Mouse (Mus musculus): ENCODE data around the gene Wdr74. TPM values are rescaled to one million over a fixed set of nuclear protein-coding genes. Genes with fewer than 3 reads are reported as not detected.
A peak's percentile ranks its signal among the peaks of the same experiment; 100 is the strongest.
"Not testable (repeated sequence)": the region's sequence is repeated elsewhere in the genome, so short reads cannot be mapped to it uniquely, and the experiment has no call there.

The Wdr74 gene
- polyA plus RNA-seq, 1 experiment from 2014 or later, result 98.7 TPM

DNA sequence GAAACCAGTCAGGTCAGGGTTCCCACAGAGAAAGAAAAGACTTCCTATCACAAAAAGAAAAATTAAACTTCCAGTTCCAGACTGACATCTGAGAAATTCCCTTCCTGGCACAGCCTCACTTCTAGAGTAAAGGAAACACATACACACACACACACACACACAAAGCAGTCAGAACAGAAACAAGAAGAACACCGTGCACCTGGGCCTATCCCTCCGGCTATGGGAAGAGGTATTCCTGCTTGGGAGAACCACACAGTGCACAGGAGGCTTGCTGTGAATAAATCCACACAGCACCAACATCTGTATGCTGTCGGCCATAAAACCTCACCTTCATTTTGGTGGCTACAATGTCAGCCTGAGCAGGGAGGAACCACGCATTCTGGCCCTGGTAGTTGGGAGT is 24.1 kb upstream of the Wdr74 start:
- H3K4me1 ChIP-seq, result peaks cover 38% of the 10 kb centered on the region
- 53% methylated on average over 4 of the region's 4 CpGs for WGBS
- no peaks in the 10 kb centered on the region for H3K9me3 ChIP-seq
- peak overlapping the region; percentile 87 for H3K4me3 ChIP-seq
- H3K4me2 ChIP-seq (replicated peaks), result peak overlapping the region; percentile 76
- H3K9ac ChIP-seq, result peak overlapping the region; percentile 85
- H3K27me3 ChIP-seq, result no peaks in the 10 kb centered on the region
- no peak for ATAC-seq (ENCODE audit: low FRiP score, low read depth)
- H3K36me3 ChIP-seq, result peaks cover 52% of the 10 kb centered on the region
- peak overlapping the region; percentile 48; the same call in 1 of the 2 replicates for H3K27ac ChIP-seq

DNA sequence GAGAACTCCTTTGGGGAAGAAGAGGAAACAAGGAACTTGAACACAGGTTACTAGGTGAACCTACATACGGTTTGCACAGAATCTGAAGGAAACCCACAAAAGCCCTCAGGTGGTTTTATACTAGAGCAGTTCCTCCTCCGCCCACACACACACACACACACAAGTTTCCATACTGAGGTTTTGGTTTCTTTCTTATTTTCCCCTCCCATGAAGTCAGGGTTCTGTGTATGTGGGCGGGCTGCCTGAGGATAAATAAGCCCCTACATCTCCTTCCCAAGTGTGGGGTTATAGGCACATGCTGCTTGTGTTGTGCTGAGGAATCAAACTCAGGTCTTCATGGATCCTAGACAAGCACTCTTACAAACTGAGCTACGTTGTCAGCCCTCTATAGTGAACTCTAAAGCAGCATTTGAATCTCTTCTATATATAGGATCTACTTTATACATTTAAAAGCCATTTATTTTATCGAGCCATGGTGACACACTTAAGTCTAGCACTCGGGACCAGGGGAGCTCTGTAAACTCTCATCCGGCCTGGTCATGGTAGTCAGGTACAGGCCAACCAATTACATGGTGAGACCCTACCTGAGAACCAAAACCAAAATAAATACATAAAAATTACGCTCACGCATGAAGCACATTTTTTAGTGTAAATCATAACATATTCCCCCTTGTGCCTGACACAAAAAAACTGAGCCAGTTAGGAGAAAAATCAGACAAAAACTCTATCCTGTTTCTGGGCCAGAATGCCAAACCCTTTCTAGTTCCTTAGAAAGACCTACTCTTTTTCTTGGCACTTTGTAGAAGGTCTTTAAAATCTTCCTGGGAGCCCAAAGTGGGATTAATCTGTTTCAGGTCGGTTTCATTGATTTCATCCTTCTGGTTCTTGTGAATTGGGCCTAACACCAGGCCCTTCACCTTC is 23.4 kb upstream of the Wdr74 start:
- Histone ChIP-seq H3K4me2 (replicated peaks) (peak overlapping the region; percentile 76), H3K27me3 (no peaks in the 10 kb centered on the region), H3K36me3 (peaks cover 46% of the 10 kb centered on the region), H3K9me3 (no peaks in the 10 kb centered on the region), H3K4me1 (peaks cover 38% of the 10 kb centered on the region), H3K27ac (peak overlapping the region; percentile 91), H3K9ac (peak overlapping the region; percentile 85), H3K4me3 (peak overlapping the region; percentile 87)
- ATAC-seq (ENCODE audit: low FRiP score, low read depth), result no peak
- WGBS, result 51% methylated on average over 10 of the region's 10 CpGs

DNA sequence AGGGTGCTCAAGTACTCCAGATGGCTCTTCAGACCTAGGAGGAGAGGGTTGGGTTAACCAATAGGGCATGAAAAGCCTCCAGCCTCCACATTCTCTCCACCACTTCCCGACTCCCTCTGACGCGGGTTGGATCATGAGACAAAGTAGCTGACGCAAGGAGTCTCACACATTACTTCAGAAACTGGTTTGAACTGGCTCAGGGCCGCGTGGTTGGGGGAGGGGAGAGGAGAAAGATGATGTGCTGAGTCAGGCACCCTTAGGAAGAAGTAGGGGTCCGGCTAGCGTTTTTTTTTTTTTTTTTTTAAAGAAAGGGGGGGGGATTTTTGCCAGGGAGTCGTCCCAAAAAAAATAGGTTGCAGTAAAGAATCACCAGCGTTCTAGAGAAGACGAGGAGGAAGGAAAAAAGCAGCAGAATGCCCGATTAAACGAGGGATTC is 22.7 kb upstream of the Wdr74 start:
- Histone ChIP-seq H3K9me3 (no peaks in the 10 kb centered on the region), H3K4me3 (peak overlapping the region; percentile 87), H3K4me1 (peaks cover 38% of the 10 kb centered on the region), H3K27me3 (no peaks in the 10 kb centered on the region), H3K27ac (peak overlapping the region; percentile 91), H3K4me2 (replicated peaks) (peak overlapping the region; percentile 76), H3K9ac (peak overlapping the region; percentile 85), H3K36me3 (peaks cover 40% of the 10 kb centered on the region)
- WGBS, result under 1% methylated on average over 13 of the region's 13 CpGs
- peak; percentile 83 for ATAC-seq (ENCODE audit: low FRiP score, low read depth)

DNA sequence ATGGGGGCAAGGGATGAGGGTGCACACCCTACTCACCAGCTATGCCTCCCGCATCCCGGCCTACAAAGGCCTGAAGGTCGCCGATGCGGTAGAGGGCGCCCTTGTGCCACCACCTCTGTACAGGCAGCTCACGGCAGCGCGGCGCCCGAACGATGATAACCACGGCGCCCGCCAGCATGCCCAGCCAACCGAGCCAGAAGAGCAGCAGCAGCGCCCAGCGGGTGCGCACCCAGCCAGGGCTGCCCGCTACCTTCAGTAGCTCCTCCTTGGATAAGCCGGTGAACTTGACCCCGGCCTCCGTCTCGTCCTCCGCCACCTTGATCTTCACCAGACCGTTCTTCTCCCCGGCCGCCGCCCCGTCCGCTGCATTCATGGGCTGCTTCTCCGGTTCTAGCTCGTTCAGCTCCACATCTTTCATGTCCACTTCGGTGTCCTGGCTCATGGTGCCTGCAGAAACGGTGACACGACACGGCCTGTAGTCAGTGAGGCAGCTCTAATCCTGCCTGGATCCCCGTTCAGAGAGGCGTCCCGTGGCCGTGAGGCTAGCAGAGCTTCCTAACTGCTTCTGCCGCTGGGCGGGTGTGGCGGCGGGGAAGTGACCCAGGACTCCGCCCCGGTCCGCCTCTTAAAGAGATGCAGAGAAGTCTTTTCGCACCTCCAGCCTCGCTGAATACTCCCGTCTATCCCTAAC is 22.2 kb upstream of the Wdr74 start:
- Histone ChIP-seq H3K9ac (peak overlapping the region; percentile 85), H3K27ac (peak overlapping the region; percentile 91), H3K4me3 (peak overlapping the region; percentile 87), H3K4me2 (replicated peaks) (peak overlapping the region; percentile 76), H3K27me3 (no peaks in the 10 kb centered on the region), H3K9me3 (no peaks in the 10 kb centered on the region), H3K36me3 (peaks cover 34% of the 10 kb centered on the region), H3K4me1 (peaks cover 38% of the 10 kb centered on the region)
- WGBS, result under 1% methylated on average over 51 of the region's 51 CpGs
- ATAC-seq (ENCODE audit: low FRiP score, low read depth), result peak; percentile 94

DNA sequence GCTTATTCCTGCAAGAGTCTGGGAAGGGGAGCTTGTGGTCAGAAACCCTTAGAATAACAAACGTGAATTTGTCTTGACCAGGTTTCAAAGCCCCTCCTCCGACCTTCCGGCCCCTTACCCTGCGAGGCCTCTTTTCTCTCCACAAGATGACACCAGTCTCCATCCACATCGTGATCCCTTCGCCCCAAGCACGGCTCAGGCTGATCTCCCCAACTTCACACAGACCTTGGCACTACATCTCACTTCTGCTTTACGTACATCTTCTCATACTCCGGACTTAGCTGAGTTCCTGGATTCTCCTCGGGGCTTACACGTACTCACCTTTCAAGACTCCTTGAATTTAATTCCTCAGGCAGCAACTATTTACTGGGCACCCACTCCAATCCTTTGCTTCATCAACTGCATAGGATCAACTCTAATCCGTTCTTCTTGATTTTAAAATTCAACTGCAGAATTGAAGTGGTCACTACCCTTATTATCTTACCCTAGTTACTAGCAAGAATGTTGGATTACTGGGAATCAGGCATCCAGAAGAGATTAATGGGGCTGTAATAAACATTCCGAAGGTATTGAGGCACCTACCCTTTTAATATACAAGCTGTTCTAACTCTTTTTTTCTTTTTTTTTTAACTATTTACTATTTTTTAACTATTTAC is 21.5 kb upstream of the Wdr74 start:
- peak overlapping the region; percentile 87 for H3K4me3 ChIP-seq
- H3K27ac ChIP-seq, result peak overlapping the region; percentile 91
- peaks cover 28% of the 10 kb centered on the region for H3K36me3 ChIP-seq
- no peaks in the 10 kb centered on the region for H3K27me3 ChIP-seq
- 6% methylated on average over 13 of the region's 13 CpGs for WGBS
- H3K4me2 ChIP-seq (replicated peaks), result peak overlapping the region; percentile 76
- H3K9ac ChIP-seq, result peak overlapping the region; percentile 85
- peaks cover 38% of the 10 kb centered on the region for H3K4me1 ChIP-seq
- H3K9me3 ChIP-seq, result no peaks in the 10 kb centered on the region
- ATAC-seq (ENCODE audit: low FRiP score, low read depth), result 0 out of 2 replicates have a peak, but pooled peaks have one; percentile 9

DNA sequence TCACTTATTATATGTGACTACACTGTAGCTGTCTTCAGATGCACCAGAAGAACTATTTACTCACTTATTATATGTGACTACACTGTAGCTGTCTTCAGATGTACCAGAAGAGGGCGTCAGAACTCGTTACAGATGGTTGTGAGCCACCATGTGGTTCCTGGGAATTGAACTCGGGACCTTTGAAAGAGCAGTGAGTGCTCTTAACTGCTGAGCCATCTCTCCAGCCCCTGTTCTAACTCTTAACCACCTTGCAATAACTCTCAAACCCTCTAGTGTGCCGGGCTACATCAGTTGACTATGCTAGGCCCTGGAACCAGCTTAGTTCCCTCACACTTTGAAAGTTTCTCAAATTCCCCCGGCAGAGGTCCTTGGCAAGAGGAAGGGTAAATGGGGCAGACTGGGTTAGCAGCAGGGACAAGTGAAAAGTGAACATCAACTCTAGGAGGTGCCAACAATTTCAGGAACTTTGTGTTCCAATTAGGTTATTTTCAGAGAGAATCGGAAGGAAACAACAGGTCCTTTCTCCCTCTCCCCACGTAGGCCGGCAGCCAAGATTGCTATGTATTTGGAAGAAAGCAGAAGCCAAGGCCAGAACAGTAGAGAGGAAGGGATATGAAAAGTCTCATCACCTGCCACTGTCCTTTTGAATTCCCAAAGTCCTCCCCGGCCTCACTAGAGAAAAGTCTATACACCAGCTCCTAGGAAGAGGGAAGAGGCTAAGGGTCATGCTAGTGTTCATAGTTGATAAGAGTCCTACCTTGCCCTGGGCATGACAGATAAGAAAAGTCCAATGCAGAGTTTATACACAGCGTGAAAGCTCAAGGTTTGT is 20.8 kb upstream of the Wdr74 start:
- ATAC-seq (ENCODE audit: low FRiP score, low read depth), result no peak
- Histone ChIP-seq H3K9ac (no peak overlapping the region), H3K4me3 (no peak overlapping the region), H3K9me3 (no peaks in the 10 kb centered on the region), H3K27me3 (no peaks in the 10 kb centered on the region), H3K27ac (0 out of 2 replicates have a peak overlapping the region, but pooled peaks have one; percentile 55), H3K4me1 (peaks cover 36% of the 10 kb centered on the region), H3K4me2 (replicated peaks) (peak overlapping the region; percentile 9; the same call in 1 of the 2 replicates), H3K36me3 (peaks cover 20% of the 10 kb centered on the region)
- WGBS, result 76% methylated on average over 10 of the region's 10 CpGs

DNA sequence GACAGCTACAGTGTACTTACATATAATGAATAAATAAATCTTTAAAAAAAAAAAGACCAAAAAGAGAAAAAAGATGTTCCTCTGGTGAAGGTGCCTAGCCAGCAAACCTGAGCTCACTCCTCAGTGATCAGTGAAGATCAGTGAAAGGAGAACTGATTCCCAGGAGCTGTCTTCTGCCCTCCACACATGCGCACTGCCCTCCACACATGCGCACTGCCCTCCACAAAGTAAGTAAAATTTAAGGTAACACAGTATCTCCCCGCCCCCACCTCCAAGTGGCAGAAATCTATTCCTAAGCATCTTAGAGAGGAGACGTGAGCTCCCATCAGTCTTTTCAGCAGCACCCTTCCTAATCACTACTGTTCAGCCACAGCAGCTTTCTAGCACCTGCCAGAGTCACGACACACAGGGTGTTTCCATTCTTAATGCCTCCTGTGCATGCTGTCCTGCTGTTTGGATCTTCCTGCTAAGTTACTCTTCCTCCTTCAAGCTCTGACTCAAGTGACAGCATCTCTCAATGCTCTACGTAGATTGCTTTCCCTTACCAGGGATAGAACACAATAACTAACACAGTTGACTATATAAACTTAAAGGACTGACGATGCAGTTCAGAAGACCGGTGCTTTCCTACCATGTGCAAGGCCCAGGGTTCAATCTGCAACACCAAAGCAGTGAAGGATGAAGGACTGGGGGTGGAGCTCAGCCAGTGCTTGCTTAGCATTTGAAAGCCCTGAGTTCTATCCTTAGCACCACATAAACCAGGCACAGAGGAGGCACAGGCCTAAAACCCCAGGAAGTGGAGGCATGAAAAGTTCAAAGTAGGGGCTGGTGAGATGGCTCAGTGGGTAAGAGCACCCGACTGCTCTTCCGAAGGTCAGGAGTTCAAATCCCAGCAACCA is 19.5 kb upstream of the Wdr74 start:
- Histone ChIP-seq H3K4me1 (peaks cover 26% of the 10 kb centered on the region), H3K9ac (no peak overlapping the region), H3K4me3 (no peak overlapping the region), H3K9me3 (no peaks in the 10 kb centered on the region), H3K27ac (no peak overlapping the region), H3K27me3 (no peaks in the 10 kb centered on the region), H3K36me3 (peaks cover 8% of the 10 kb centered on the region; the same call in 1 of the 2 replicates), H3K4me2 (replicated peaks) (no peak overlapping the region)
- 68% methylated on average over 10 of the region's 10 CpGs for WGBS
- no peak for ATAC-seq (ENCODE audit: low FRiP score, low read depth)

DNA sequence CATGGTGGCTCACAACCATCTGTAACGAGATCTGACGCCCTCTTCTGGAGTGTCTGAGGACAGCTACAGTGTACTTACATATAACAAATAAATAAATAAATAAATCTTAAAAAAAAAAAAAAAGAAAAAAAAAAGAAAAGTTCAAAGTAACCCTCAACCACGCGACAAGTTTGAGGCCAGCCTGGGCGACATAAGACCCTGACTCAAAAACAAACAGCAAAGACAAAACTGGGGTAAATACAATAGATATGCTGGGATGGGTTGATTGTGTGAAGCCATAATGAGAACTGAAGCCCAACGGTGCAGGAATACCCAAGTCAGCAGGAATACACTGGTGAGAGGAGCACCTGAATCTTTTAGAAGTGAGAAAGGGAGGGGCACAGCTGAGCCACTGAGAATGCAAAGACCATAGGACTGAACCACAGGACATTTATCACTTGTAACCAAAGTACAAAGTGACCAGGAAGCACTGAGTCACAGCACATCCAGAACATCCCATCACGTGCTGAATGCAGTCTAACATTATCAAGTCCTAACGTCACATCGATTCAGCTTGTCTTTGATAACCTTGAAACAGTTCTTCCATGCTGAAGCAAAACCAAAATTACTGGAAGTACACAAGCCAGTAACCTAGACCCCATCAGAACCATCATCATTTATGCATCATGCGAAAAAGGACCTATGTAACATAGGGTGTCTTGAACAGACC is 18.7 kb upstream of the Wdr74 start:
- no peaks in the 10 kb centered on the region; the same call in 1 of the 2 replicates for H3K36me3 ChIP-seq
- H3K4me3 ChIP-seq, result no peak overlapping the region
- no peak overlapping the region for H3K27ac ChIP-seq
- H3K9me3 ChIP-seq, result no peaks in the 10 kb centered on the region
- 71% methylated on average over 9 of the region's 10 CpGs for WGBS
- H3K9ac ChIP-seq, result no peak overlapping the region
- ATAC-seq (ENCODE audit: low FRiP score, low read depth), result no peak
- no peaks in the 10 kb centered on the region for H3K27me3 ChIP-seq
- no peak overlapping the region for H3K4me2 ChIP-seq (replicated peaks)
- peaks cover 25% of the 10 kb centered on the region for H3K4me1 ChIP-seq

DNA sequence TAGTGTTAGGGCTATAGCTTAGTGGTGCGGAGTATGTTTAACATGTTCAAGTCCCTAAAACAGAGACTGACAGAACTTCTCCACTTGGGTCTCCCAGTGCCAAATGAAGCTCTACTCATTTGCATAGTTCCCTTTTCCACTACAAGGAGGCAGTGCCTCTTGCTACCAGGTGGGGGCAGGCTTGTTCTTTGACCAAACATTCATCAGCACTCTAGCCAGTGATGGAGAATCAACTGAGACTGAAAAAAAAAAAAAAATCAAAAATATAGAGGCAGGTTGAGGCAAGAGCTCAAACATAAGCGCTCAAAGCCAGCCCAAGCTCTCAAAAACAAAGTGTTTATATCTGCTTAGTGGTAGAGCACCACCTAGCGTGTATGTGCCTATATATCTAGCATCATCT is 17.3 kb upstream of the Wdr74 start:
- H3K4me1 ChIP-seq, result peaks cover 25% of the 10 kb centered on the region
- no peaks in the 10 kb centered on the region for H3K27me3 ChIP-seq
- H3K9me3 ChIP-seq, result no peaks in the 10 kb centered on the region
- H3K4me2 ChIP-seq (replicated peaks), result no peak overlapping the region
- WGBS, result 68% methylated on average over 3 of the region's 3 CpGs
- H3K36me3 ChIP-seq, result no peaks in the 10 kb centered on the region
- no peak overlapping the region for H3K4me3 ChIP-seq
- no peak overlapping the region for H3K27ac ChIP-seq
- H3K9ac ChIP-seq, result no peak overlapping the region
- no peak for ATAC-seq (ENCODE audit: low FRiP score, low read depth)

DNA sequence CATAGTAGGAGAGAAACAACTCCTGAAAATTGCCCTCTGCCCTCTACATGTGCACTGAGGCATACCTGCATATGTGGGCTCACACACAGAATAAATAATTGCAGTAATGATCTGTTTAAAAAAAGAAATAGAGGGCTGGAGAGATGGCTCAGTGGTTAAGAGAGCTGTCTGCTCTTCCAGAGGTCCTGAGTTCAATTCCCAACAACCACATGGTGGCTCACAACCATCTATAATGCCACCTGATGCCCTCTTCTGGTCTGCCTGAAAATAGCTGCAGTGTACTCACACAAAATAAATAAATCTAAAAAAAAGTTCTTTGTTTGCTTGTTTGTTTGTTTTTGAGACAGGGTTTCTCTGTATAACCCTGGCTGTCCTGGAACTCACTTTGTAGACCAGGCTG is 16.6 kb upstream of the Wdr74 start:
- H3K27me3 ChIP-seq; H3K9ac ChIP-seq; H3K4me3 ChIP-seq; H3K9me3 ChIP-seq; ATAC-seq (ENCODE audit: low FRiP score, low read depth); H3K27ac ChIP-seq; H3K36me3 ChIP-seq; H3K4me2 ChIP-seq (replicated peaks): not testable (repeated sequence)
- peaks cover 23% of the 10 kb centered on the region for H3K4me1 ChIP-seq
